Mouse (Mus musculus): Measurements from ENCODE around the gene Vsig10. TPM values are rescaled to one million over a fixed set of nuclear protein-coding genes. Genes with fewer than 3 reads are reported as not detected.

The Vsig10 gene
- 1.6 and 1.8 TPM in 2 replicates for polyA plus RNA-seq (2012; rRNA removed)

DNA sequence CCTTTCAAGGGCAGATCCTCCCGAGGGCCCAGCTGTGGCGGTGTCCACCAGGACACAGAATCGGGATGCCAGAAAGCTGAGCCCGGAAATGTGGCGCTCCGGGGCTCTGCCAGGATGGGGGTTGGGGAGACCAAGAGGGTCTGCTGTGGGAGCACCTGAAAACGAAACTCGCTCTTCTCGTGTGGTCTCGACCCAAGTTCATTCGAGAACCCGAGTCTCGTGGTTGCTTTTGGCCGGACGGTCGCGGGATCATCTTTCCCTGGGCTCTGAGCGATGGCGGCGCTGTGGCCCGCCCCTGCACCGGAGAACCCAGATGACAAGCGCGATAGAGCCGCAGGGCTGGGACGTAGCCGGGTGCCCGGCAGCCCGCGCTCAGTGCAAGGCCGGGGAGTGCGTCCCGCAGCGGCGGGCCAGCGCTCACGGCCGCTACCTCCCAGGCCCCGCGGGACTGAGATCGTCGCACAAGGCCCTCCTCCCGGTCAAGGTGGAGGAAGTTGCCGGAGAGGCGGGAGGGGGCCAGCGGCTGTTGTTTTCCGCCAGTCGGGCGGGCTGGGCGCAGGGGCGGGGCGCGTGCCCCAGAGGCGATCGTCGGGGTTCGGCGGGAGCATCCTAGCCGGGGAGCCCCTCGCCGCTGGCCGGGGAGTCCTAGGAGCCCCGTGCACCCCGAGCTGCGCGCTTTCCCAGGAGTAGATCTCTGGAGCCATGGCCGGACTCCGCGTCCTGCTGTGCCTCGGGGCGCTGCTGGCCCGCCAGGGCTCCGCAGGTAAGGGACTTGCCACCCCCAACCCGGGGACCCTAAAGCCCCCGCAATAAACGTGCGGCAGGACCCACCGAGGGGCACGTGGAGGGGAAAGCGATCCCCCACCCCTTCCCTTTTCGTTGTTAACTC is at the start of gene Vsig10:
TSS of gene Vsig10 (plus strand) at position 343 of the 889 bp plus-strand sequence.

DNA sequence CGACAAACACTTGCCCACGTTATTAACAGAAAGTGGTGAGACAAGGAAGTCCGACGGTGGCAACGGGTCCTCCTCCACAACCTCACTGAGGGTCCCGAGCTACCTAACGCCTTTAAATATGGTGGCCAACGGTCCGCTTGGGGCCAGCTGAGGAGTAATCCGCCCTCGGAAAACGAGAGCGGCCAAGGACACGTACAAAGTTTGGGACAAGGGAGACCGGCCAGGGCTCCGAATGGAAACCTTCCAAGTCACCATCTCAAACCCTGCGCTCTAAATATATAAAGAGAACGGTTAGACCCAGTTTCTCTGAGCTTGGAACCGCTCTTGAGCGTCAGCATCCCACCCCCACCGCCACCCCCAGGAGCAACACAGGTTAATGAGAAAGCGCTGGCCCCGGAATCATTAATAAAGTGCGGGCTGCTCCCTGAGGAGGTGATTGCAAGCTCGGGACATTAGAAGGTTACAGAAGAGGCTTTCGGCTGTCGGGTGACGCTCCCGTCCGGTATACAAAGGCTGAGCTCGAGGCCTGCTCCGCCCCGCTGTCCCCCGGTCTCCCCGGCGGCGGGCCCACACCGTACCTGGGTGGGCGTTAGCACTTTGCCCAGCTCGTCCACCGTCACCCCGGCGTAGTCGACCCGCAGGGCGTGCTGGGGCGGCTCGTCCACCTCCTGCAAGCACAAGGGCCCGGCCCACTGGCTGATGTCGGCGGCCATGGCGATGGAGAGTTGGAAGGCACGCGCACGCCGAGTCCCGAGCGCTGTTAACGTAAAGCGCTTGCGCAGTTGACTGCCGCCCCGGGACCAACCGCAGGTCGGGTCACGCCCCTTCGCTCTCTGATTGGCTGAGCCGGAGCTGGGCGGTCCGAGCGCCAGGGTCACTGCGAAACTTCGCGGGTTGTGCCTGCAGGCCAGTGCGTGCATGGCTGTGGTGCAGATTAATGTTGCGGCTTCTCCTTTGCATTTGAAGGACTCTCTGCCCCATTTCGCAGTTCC is 31.8 kb upstream of the Vsig10 start, which contains the start of gene Pebp1:
TSS of gene Pebp1 (minus strand) at position 795 of the 992 bp plus-strand sequence.

DNA sequence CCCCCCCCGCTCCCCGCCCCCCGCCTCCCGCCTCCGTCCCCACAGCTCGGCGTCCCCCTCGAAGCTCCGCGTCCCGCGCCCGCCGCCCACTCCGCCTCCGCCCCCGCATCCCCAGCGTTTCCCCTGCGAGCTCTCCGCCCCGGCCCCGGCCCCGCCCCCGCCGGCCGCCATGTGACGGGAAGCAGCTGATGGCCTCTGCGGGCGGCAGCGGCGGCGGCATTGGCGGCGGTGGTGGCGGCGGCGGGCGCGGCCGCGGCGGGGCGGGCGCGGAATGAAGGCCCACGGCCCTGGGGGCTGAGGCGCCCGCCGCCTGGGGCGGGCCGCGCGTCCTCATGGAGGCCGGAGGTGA is 38.2 kb downstream of the Vsig10 start, which contains the start of gene Wsb2:
TSS of gene Wsb2 (plus strand) at position 176 of the 349 bp plus-strand sequence.

DNA sequence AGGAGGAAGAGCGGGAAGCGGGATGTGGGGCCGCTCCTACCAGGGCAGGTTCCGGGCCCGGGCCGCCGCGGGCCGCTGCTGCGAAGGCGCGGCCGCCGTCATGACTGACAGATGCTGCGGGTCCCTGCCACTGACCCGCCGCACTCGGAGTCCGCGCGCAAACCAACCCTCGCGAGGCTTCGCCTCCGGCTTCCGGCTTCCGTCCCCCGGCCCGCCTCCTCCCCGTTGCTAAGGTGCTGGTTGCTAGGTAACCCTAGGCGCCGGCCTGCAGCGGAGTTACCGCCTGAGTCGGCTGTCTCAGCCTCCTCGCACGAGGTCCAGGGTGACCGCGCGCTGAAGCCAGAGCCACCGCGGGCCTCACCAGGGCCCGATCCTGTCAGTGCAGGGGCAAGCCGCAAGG is 70.0 kb downstream of the Vsig10 start, which contains the start of gene Rfc5:
TSS of gene Rfc5 (minus strand) at position 171 of the 400 bp plus-strand sequence.

Other genes starting within 250 kb of the Vsig10 start
- 89.3 and 89.8 TPM in 2 replicates for gene Suds3, start 203.0 kb upstream of the Vsig10 start, polyA plus RNA-seq (2012; rRNA removed)
- 41.1 and 43.9 TPM in 2 replicates for gene Taok3, start 199.0 kb upstream of the Vsig10 start, polyA plus RNA-seq (2012; rRNA removed)
- 1,026 and 1,028 TPM in 2 replicates for gene Pebp1, start 31.5 kb upstream of the Vsig10 start, polyA plus RNA-seq (2012; rRNA removed)
- gene Wsb2, start 38.2 kb downstream of the Vsig10 start, polyA plus RNA-seq (2012; rRNA removed) = 328 and 333 TPM in 2 replicates
- gene Rfc5, start 70.0 kb downstream of the Vsig10 start, polyA plus RNA-seq (2012; rRNA removed) = 21.0 and 21.3 TPM in 2 replicates
- 3.1 and 3.3 TPM in 2 replicates for gene Ksr2, start 94.9 kb downstream of the Vsig10 start, polyA plus RNA-seq (2012; rRNA removed)